Mouse (Mus musculus) c-Kit-negative CD71-positive TER-119-positive erythroid progenitor cells, embryonic 14.5 days (primary cell): ENCODE data around the gene Pgf.

Source experiments
- DNase-seq: peaks from one replicate; pipeline ENCODE4 v3.0.0-alpha.2; 2013; ENCODE audit warnings: low read depth, low spot score

Pgf gene

DNA sequence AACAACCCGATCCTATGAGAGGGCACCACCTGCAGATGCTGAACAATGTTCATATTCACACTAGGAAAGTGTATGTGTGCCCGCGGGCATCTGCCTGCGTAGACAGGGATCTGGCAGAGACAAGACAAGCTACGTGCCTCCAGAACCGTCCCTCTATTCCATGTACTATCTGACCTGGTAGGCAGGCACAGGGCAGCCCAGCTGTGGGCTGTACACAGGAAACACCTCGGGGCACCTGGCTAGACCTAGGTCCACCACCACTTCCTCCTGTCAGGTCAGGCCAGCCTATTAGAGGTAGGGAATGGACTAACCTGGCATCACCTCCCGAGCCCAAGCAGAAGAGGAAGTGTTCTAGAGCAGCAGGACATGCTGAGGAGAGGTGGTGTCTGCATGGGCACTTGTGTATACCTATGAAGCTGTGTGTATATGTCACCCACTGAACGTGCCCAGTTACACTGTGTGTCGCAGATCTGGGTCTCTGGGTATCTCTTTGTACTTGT lies at the start of gene Pgf:
Gene Pgf, minus strand, starts transcription at position 51 of the 500 bp plus-strand sequence.
- DNase-seq = no peak

GRCm38 (mm10) chr12:85227227-85227626 lies 49.6 kb upstream of the Pgf start:
- DNase-seq = no peak

DNA sequence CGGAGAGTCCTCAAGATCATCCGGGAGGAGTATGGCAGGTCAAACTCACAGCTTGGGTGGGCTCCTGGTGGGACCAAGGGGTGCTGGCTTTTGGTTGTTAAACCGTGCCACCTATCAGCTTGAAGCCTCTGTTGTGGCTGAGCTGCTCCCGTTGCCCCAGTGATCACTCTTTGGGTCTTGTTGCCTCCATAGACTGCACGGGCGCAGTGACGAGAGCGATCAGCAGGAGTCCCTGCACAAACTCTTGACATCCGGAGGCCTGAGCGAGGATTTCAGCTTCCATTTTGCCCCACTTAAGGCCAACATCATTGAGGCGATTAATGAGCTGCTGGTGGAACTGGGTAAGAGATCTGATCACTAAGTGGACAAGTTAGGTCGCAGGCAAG lies 42.3 kb upstream of the Pgf start:
- peak; percentile 21 for DNase-seq

DNA sequence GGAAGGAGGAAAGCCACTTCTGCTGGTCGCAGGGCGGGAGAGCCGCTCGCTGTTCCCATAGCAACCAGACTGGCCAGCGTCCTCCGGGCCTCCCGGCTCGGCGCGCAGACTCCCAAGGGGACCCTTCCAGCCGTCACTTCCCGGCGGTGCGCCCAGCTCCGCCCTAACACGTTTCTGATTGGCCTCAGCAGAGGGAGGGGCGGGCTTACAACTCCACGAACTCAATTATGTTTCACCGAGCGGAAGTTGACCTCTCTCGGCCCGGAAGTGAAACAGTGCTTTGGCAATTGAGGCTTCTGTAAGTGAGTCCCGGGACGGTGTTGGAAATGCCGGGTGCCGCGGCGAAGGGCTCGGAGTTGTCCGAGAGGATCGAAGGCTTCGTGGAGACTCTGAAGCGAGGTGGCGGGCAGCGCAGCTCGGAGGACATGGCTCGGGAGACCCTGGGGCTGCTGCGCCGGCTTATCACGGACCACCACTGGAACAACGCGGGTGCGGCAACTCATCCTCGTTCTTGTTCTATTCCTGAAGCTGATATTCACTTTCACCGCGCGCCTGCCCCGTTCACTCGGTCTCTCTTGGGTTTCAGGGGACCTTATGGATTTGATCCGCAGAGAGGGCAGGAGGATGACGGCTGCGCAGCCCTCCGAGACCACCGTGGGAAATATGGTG lies 41.8 kb upstream of the Pgf start, which contains the start of gene Eif2b2:
Gene Eif2b2, plus strand, starts transcription at position 246 of the 669 bp plus-strand sequence.
- peak; percentile 94 for DNase-seq

- DNase-seq = no peak
Measured at GRCm38 (mm10) chr12:85217733-85218310, 40.2 kb upstream of the Pgf start.

DNA sequence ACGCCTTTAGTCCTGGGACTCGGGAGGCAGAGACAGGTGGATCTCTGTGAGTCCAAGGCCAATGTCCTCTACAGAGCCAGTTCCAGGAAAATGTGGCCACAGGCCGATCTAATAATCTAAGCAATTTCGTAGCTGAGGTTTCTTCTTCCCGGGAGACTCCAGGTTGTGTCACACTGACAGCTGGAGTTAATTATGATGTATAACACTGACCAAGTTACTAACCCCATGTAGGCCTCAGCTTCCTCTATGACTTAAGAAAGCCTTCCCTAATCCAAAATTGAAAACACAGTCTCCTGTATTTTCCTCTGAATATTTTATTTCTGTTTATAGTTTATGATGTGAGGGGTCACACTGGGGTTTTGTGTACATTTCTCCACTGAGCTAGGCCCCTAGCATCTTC lies 37.4 kb upstream of the Pgf start:
- DNase-seq = no peak

GRCm38 (mm10) chr12:85208687-85209199 lies 31.2 kb upstream of the Pgf start:
- DNase-seq = no peak

DNA sequence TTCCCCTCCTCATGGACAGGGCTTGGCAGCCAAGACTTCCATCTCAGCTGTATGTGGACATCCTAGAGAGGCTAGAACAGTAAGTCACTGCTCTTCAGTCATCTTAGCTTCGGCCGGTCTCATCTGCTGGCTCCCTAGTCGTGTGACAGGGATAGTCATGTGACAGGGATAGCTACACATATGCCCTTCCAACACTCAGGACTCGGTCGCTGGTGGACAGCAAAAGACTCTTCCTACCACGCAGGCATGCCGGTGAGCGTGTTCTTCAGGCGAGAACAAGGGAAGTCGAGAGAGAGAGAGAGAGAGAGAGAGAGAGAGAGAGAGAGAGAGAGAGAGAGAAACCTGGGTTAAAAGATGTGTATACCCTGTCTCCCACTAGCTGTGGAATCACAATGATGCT lies 27.8 kb upstream of the Pgf start:
- DNase-seq = no peak

GRCm38 (mm10) chr12:85204105-85204504 lies 26.5 kb upstream of the Pgf start:
- no peak for DNase-seq

GRCm38 (mm10) chr12:85203699-85204098 lies 26.1 kb upstream of the Pgf start:
- DNase-seq = no peak

DNA sequence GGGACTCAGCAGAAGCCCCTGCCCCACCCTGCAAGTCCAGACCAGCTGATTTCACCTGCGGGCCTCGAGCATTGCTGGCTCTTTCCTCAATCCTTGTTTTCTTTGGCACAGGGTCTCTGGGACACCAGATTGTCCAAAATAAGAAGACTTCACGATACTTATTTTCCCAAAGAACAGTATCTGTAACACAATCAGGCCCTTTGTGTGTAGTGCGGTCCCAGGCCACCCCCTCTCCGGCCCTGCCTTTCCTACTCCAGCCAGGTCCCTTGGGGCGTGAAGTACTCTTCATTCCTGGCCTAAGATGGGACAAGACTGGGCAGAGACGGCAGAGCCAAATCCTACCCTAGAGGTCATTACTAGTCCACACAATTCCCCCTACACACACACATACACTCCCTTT lies 24.6 kb upstream of the Pgf start:
- no peak for DNase-seq

- DNase-seq = no peak
Measured at GRCm38 (mm10) chr12:85201830-85202147, 24.2 kb upstream of the Pgf start.

DNA sequence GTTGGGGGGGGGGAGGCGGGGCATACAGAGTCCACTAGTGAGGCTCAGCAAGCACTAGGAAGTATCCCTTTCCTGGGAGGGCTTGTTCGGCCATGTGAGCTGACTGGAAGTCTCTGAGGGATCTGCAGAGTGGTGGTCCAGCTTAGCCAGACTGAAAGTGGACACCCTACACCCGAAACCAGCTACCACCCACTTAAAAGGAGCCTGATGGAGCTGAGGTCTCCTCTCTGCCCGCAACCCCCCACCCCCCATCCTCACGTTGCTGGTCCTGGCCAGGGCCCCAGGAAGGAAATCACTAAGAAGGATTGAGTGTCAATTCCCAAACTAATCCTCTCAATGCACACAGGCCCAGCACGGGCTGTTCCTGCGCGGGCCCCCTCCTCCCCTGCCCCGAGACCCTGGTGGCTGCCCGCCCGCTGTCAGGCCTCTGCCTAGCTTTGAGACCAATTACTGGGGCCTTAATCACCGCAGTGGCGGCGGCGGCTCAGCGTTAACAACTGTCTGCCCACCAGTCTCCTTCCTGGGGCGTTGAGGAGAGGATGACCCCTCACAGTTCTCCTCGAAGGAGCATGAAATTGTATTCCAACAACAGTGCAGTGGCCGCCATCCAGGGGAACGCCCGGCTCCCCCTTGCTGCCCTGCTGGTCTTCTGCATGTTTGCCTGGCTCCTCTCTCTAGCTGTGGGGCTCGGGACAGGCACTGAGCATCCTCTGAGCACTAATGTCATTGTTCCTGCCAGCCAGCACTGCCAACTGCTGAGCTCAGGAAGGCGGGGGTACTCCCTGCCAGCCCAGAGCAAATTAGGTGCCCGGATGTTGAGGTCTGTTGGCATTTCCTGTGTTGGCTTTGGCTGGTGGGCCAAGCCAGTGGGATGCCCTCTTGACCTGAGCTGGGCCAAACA lies 23.6 kb upstream of the Pgf start:
- DNase-seq = no peak

GRCm38 (mm10) chr12:85199954-85200353 lies 22.4 kb upstream of the Pgf start:
- DNase-seq = no peak

DNA sequence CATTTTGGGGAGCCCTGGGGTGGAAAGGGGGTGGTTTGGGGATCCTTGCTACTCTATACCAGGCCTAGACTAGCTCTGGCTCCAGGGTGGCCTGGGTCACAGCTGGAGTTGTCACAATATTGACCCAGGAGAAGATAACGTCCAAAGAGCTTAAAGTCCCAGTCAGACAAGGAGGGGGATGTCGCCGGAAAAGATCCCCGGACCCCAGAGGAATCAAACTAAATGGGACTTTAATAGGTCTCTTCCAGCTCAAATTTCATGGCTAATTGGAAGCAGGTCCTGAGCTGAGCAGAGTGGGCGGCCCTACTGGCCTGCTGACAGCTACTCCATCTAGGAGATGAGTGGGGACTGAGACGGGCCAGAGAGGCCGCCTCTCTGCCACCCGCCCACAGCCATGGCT lies 20.3 kb upstream of the Pgf start:
- DNase-seq = no peak

- DNase-seq = no peak
Measured at GRCm38 (mm10) chr12:85197371-85197770, 19.8 kb upstream of the Pgf start.

- DNase-seq = no peak
Measured at GRCm38 (mm10) chr12:85196191-85196590, 18.6 kb upstream of the Pgf start.

DNA sequence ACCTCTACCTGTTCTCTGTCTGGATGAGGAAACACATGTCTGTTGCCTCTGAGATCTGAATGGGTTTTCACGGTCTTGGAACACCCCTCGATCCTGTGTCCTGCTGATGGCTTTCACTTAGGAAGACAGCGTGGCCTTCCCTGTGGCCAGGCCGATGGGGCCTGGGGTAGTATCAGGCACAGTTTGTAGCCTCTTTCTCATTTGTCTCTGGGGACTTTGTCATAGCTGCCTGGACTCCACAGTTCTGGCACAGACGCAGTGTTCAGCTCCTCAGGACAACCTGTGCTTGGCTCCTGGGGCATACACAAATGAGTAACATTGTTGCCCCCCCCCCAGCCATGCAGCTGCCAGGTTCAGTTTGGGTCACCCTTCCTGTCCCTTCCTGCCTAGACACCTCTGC lies 17.5 kb upstream of the Pgf start:
- no peak for DNase-seq

DNA sequence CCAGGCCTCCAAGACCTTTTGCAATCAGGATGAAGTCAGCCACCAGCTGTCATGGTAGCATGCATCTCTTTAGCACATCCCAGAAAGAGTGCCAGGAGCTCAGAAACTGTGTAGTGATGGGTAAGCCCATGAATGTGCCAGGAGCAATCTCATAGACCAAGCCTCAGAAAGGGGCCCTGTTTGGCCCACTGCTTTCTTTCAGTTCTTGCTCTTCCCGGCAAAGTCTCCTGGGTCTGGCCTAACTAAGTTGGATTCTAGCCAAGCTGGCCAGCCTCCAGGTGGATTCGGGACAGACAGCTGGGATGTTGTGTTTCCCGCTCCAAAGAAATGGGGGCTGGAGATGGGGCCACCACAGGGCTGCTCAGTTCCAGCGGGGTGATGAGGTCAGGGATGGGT lies 17.0 kb upstream of the Pgf start:
- no peak for DNase-seq

GRCm38 (mm10) chr12:85193923-85194622 lies 16.5 kb upstream of the Pgf start:
- no peak for DNase-seq

GRCm38 (mm10) chr12:85193146-85193545 lies 15.6 kb upstream of the Pgf start:
- no peak for DNase-seq
